Mouse (Mus musculus) stomach, embryonic 16.5 days (tissue): ENCODE results near the gene Tyw3. TPM values are rescaled to one million over a fixed set of nuclear protein-coding genes. Genes with fewer than 3 reads are reported as not detected.

Experiments
- polyA plus RNA-seq: library from polyadenylated mRNA; unstranded; fragments of >200 nt; fragmentation: Nextera tagmentation; extraction: Ambion mirVana; gene quantifications from 2 replicates; pipeline ENCODE4 v1.2.1, GENCODE M21; 2015

The Tyw3 gene
- polyA plus RNA-seq, 1 experiment from 2014 or later, result 11.4 TPM

Other genes starting within 250 kb of the Tyw3 start
- 15.1 and 15.4 TPM in 2 replicates for gene Cryz, start 393 bp downstream of the Tyw3 start, polyA plus RNA-seq
- gene Erich3, start 66.8 kb upstream of the Tyw3 start, polyA plus RNA-seq, result 0.10 and 0.21 TPM in 2 replicates